Mouse (Mus musculus) forebrain, postnatal 0 days (tissue): ENCODE measurements around the gene Cyp27b1. TPM values are rescaled to one million over a fixed set of nuclear protein-coding genes. Genes with fewer than 3 reads are reported as not detected.

Experiments used
- ATAC-seq: fragments of 200-750 bp; cut with Nextera tagmentation; 2 replicates; pipeline ENCODE4 v1.8.0; 2017; ENCODE audit warnings: mild to moderate bottlenecking, moderate library complexity
- DNase-seq: peaks from one replicate; pipeline ENCODE4 v3.0.0-alpha.2; 2015
- H3K27ac ChIP-seq: fragments of 300-500 bp; sonication (generic); 2 replicates; pipeline ENCODE4 v1.5.1; 2014; ENCODE audit warnings: low read depth, mild to moderate bottlenecking, antibody characterized with exemption, low read length, moderate library complexity, mixed read lengths
- H3K27me3 ChIP-seq: fragments of 300-500 bp; sonication (generic); 2 replicates; pipeline ENCODE4 v1.6.1; 2014; ENCODE audit warnings: mild to moderate bottlenecking, low read length, mixed read lengths; ENCODE audit not compliant: insufficient read depth
- H3K36me3 ChIP-seq: fragments of 300-500 bp; sonication (generic); 2 replicates; pipeline ENCODE4 v1.6.1; 2014; ENCODE audit warnings: mild to moderate bottlenecking, moderate library complexity; ENCODE audit not compliant: insufficient read depth
- H3K4me1 ChIP-seq: fragments of 300-500 bp; sonication (generic); 2 replicates; pipeline ENCODE4 v1.6.1; 2014; ENCODE audit warnings: antibody characterized with exemption; ENCODE audit not compliant: insufficient read depth
- H3K4me2 ChIP-seq: fragments of 300-500 bp; sonication (generic); 2 replicates; pipeline ENCODE4 v1.6.1; 2014; ENCODE audit warnings: low read depth, mild to moderate bottlenecking, moderate library complexity
- H3K4me3 ChIP-seq: fragments of 300-500 bp; sonication (generic); 2 replicates; pipeline ENCODE4 v1.5.1; 2014; ENCODE audit warnings: low read depth, low read length, mixed read lengths
- H3K9ac ChIP-seq: fragments of 300-500 bp; sonication (generic); 2 replicates; pipeline ENCODE4 v1.6.1; 2014; ENCODE audit warnings: mild to moderate bottlenecking
- H3K9me3 ChIP-seq: fragments of 300-500 bp; sonication (generic); 2 replicates; pipeline ENCODE4 v1.6.1; 2016; ENCODE audit warnings: low read length
- CTCF ChIP-seq: sonication (generic); IDR thresholded peaks from 2 replicates; pipeline ENCODE4 v1.5.1; 2016; ENCODE audit warnings: antibody characterized with exemption, control low read depth, low read depth
- WGBS: fragments of 180-500 bp; shearing (Covaris S2); extraction: QIAGEN DNeasy Blood & Tissue Kit; methylation state at CpG from one replicate; pipeline ENCODE4 v1.1.7; 2014; 5-methylcytosine and 5-hydroxymethylcytosine counted together
- polyA plus RNA-seq: library from polyadenylated mRNA; unstranded; fragments of >200 nt; fragmentation: Nextera tagmentation; extraction: Ambion mirVana; gene quantifications from 2 replicates; pipeline ENCODE4 v1.2.1, GENCODE M21; 2015
- total RNA-seq: library from RNA; depleted of rRNA; stranded (reverse); fragments of >200 nt; gene quantifications from 2 replicates; pipeline ENCODE4 v1.2.3, GENCODE M21; 2014

The Cyp27b1 gene
- total and polyA plus RNA-seq, 2 experiments from 2014 or later, result 0.11 to 0.33 TPM

GRCm38 (mm10) chr10:127049395-127050118, 1.5 kb downstream of the Cyp27b1 start:
- Histone ChIP-seq H3K9me3 (no peaks in the 10 kb centered on the region), H3K4me3 (no peak overlapping the region), H3K9ac (no peak overlapping the region), H3K27me3 (peaks cover 32% of the 10 kb centered on the region), H3K4me2 (no peak overlapping the region), H3K27ac (no peak overlapping the region), H3K4me1 (no peaks in the 10 kb centered on the region), H3K36me3 (peaks cover 15% of the 10 kb centered on the region; the same call in 1 of the 2 replicates)
- ATAC-seq (no peak), DNase-seq (no peak)
- 3% methylated on average over 29 of the region's 29 CpGs for WGBS
- peak; percentile 12; the same call in 1 of the 2 replicates for TF ChIP-seq CTCF

- 17% methylated on average over 10 of the region's 10 CpGs for WGBS
Observed at GRCm38 (mm10) chr10:127050119-127050474, 2.0 kb downstream of the Cyp27b1 start.

DNA sequence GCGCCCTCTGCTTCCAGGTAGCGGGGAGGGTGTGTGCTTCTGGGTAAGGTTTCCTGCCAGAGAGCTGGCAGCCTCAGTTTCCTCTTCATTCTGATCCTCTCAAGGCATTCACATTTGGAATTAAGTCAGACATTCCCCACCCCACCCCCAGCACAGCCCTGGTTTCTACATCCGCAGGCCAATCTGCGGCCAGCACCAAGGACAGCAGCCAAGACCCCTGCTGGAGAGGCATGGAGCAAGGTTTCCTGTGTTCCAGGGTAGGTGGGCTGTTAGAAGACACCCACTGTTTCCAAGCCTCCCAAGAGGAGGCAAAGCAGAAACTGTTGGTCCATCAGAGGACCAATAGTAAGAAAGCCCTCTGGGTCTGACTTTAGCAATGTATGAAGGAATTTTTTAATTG, 6.6 kb downstream of the Cyp27b1 start:
- H3K36me3 ChIP-seq, result peaks cover 46% of the 10 kb centered on the region
- H3K9ac ChIP-seq, result no peak overlapping the region
- DNase-seq, result no peak
- H3K4me2 ChIP-seq, result no peak overlapping the region
- H3K4me1 ChIP-seq, result 0 out of 2 replicates have a peak, but pooled peaks cover 7% of the 10 kb centered on the region
- TF ChIP-seq CTCF, result no peak
- H3K27me3 ChIP-seq, result peaks cover 13% of the 10 kb centered on the region
- H3K27ac ChIP-seq, result no peak overlapping the region
- no peaks in the 10 kb centered on the region for H3K9me3 ChIP-seq
- WGBS, result 75% methylated on average over 4 of the region's 4 CpGs
- no peak for ATAC-seq
- no peak overlapping the region for H3K4me3 ChIP-seq

More at GRCm38 (mm10) chr10:127050119-127050474, 2.0 kb downstream of the Cyp27b1 start:
- no peak for DNase-seq
- Histone ChIP-seq H3K27ac (no peak overlapping the region), H3K9me3 (no peaks in the 10 kb centered on the region), H3K27me3 (peaks cover 32% of the 10 kb centered on the region), H3K4me2 (no peak overlapping the region), H3K9ac (no peak overlapping the region), H3K36me3 (peaks cover 18% of the 10 kb centered on the region), H3K4me3 (no peak overlapping the region), H3K4me1 (no peaks in the 10 kb centered on the region)
- no peak for TF ChIP-seq CTCF
- ATAC-seq, result no peak

DNA sequence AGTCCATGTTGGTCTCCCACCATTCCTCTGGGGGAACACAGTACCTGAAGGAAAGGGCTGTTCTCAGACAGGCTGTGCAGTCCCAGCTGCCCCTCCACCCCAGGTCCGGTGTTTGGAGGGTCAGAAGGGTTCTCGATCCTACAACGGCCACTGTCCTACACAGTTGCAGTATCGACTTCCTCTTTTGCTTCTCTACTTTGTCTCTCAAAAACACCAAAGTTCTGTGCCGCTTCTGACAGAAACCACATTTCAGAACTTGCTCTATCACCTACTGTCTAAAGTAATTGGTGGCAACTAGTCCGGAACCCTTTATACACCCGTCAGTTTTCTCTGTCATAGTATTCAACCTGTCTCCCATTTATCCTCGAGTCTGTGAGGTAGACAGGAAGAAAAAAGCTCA, 7.4 kb downstream of the Cyp27b1 start:
- peaks cover 5% of the 10 kb centered on the region for H3K27me3 ChIP-seq
- no peak for ATAC-seq
- WGBS, result 93% methylated on average over 8 of the region's 8 CpGs
- no peak overlapping the region for H3K4me2 ChIP-seq
- H3K9ac ChIP-seq, result no peak overlapping the region
- no peak for DNase-seq
- H3K27ac ChIP-seq, result no peak overlapping the region
- no peak for TF ChIP-seq CTCF
- H3K36me3 ChIP-seq, result peaks cover 46% of the 10 kb centered on the region
- H3K9me3 ChIP-seq, result no peaks in the 10 kb centered on the region
- no peak overlapping the region for H3K4me3 ChIP-seq
- 0 out of 2 replicates have a peak, but pooled peaks cover 7% of the 10 kb centered on the region for H3K4me1 ChIP-seq

GRCm38 (mm10) chr10:127056490-127056889, 8.4 kb downstream of the Cyp27b1 start:
- ATAC-seq, result no peak

GRCm38 (mm10) chr10:127058161-127058560, 10.1 kb downstream of the Cyp27b1 start:
- WGBS, result 3% methylated on average over 9 of the region's 9 CpGs
- peak overlapping the region; percentile 88 for H3K4me3 ChIP-seq
- peak; percentile 92 for TF ChIP-seq CTCF
- no peaks in the 10 kb centered on the region for H3K27me3 ChIP-seq
- peak overlapping the region; percentile 96; the same call in 1 of the 2 replicates for H3K9ac ChIP-seq
- peak overlapping the region; percentile 88 for H3K4me2 ChIP-seq
- ATAC-seq (peak; percentile 26), DNase-seq (peak; percentile 80)
- peaks cover 14% of the 10 kb centered on the region for H3K4me1 ChIP-seq
- H3K9me3 ChIP-seq, result no peaks in the 10 kb centered on the region
- H3K36me3 ChIP-seq, result peaks cover 43% of the 10 kb centered on the region
- no peak overlapping the region for H3K27ac ChIP-seq

More at GRCm38 (mm10) chr10:127056490-127056889, 8.4 kb downstream of the Cyp27b1 start:
- WGBS, result 90% methylated on average over 20 of the region's 20 CpGs
- no peak for DNase-seq
- Histone ChIP-seq H3K4me2 (no peak overlapping the region), H3K4me3 (no peak overlapping the region), H3K27ac (no peak overlapping the region), H3K36me3 (peaks cover 46% of the 10 kb centered on the region), H3K27me3 (no peaks in the 10 kb centered on the region), H3K9me3 (no peaks in the 10 kb centered on the region), H3K4me1 (0 out of 2 replicates have a peak, but pooled peaks cover 7% of the 10 kb centered on the region), H3K9ac (no peak overlapping the region)
- no peak for TF ChIP-seq CTCF

GRCm38 (mm10) chr10:127058708-127059107, 10.7 kb downstream of the Cyp27b1 start:
- Histone ChIP-seq H3K4me3 (peak overlapping the region; percentile 88), H3K9me3 (no peaks in the 10 kb centered on the region), H3K4me2 (peak overlapping the region; percentile 88), H3K36me3 (peaks cover 42% of the 10 kb centered on the region), H3K4me1 (peaks cover 14% of the 10 kb centered on the region), H3K27me3 (no peaks in the 10 kb centered on the region), H3K27ac (peak overlapping the region; percentile 96; the same call in 1 of the 2 replicates), H3K9ac (peak overlapping the region; percentile 96)
- 3% methylated on average over 8 of the region's 8 CpGs for WGBS
- DNase-seq (no peak), ATAC-seq (no peak)
- no peak for TF ChIP-seq CTCF
